Mouse (Mus musculus): ENCODE data around the gene Tmem38a.

Tmem38a gene

GRCm38 (mm10) chr8:72571611-72572473, at the start of gene Tmem38a:
Gene Tmem38a, plus strand, starts transcription at chr8:72572055.
- DNase-seq (ENCODE audit: low spot score), result peak; percentile 80

- DNase-seq (ENCODE audit: low spot score), result no peak
Measured at GRCm38 (mm10) chr8:72532103-72532502, 39.8 kb upstream of the Tmem38a start.

GRCm38 (mm10) chr8:72534888-72535287, 37.0 kb upstream of the Tmem38a start:
- no peak for DNase-seq (ENCODE audit: low spot score)

GRCm38 (mm10) chr8:72539234-72539633, 32.6 kb upstream of the Tmem38a start:
- DNase-seq (ENCODE audit: low spot score), result no peak

GRCm38 (mm10) chr8:72547122-72547801, 24.6 kb upstream of the Tmem38a start:
- DNase-seq (ENCODE audit: low spot score), result no peak

- peak; percentile 98 for DNase-seq (ENCODE audit: low spot score)
Measured at GRCm38 (mm10) chr8:72547802-72548643, 23.8 kb upstream of the Tmem38a start, which contains the start of gene Med26. Gene Med26, minus strand, starts transcription at chr8:72548270.

GRCm38 (mm10) chr8:72548644-72549313, 23.1 kb upstream of the Tmem38a start:
- DNase-seq (ENCODE audit: low spot score), result peak; percentile 19

GRCm38 (mm10) chr8:72549314-72549892, 22.5 kb upstream of the Tmem38a start:
- no peak for DNase-seq (ENCODE audit: low spot score)

- no peak for DNase-seq (ENCODE audit: low spot score)
Measured at GRCm38 (mm10) chr8:72555770-72556169, 16.1 kb upstream of the Tmem38a start.

- no peak for DNase-seq (ENCODE audit: low spot score)
Measured at GRCm38 (mm10) chr8:72561111-72561689, 10.7 kb upstream of the Tmem38a start.

- DNase-seq (ENCODE audit: low spot score), result no peak
Measured at GRCm38 (mm10) chr8:72565970-72566369, 5.9 kb upstream of the Tmem38a start.

- DNase-seq (ENCODE audit: low spot score), result peak; percentile 98
Measured at GRCm38 (mm10) chr8:72570633-72571610, 933 bp upstream of the Tmem38a start, which contains the start of gene Smim7. Gene Smim7, minus strand, starts transcription at chr8:72571088.

GRCm38 (mm10) chr8:72572507-72572906, 652 bp downstream of the Tmem38a start:
- DNase-seq (ENCODE audit: low spot score), result no peak

- no peak for DNase-seq (ENCODE audit: low spot score)
Measured at GRCm38 (mm10) chr8:72573450-72573849, 1.6 kb downstream of the Tmem38a start.

GRCm38 (mm10) chr8:72575915-72576314, 4.1 kb downstream of the Tmem38a start:
- no peak for DNase-seq (ENCODE audit: low spot score)

- DNase-seq (ENCODE audit: low spot score), result no peak
Measured at GRCm38 (mm10) chr8:72577266-72577665, 5.4 kb downstream of the Tmem38a start.

- no peak for DNase-seq (ENCODE audit: low spot score)
Measured at GRCm38 (mm10) chr8:72577941-72578340, 6.1 kb downstream of the Tmem38a start.

- no peak for DNase-seq (ENCODE audit: low spot score)
Measured at GRCm38 (mm10) chr8:72579374-72579773, 7.5 kb downstream of the Tmem38a start.

- peak; percentile 61 for DNase-seq (ENCODE audit: low spot score)
Measured at GRCm38 (mm10) chr8:72583056-72583771, 11.4 kb downstream of the Tmem38a start.

Measured in layer of hippocampus, adult 11-12 months (tissue).